Mouse (Mus musculus) megakaryocyte, embryonic 14.5 days (primary cell): ENCODE results near the gene Lef1.

Source experiments
- FLI1 ChIP-seq: IDR thresholded peaks from 2 replicates; pipeline ENCODE4 v1.6.1; 2012; ENCODE audit warnings: low read length, inconsistent platforms, mixed read lengths
- GATA1 ChIP-seq: IDR thresholded peaks from 3 replicates; pipeline ENCODE4 v1.6.1; 2012; ENCODE audit warnings: mixed read lengths, low read length, inconsistent platforms, borderline replicate concordance

GRCm38 (mm10) chr3:131171292-131171960 lies 61.2 kb downstream of the Lef1 start:
- no peak for TF ChIP-seq GATA1
- no peak for TF ChIP-seq FLI1
